Mouse (Mus musculus) heart, embryonic 15.5 days (tissue): ENCODE measurements around the gene Cdkl1. TPM values are rescaled to one million over a fixed set of nuclear protein-coding genes. Genes with fewer than 3 reads are reported as not detected.

Experiments
- ATAC-seq: fragments of 200-750 bp; cut with Nextera tagmentation; replicated peaks from 2 replicates; pipeline ENCODE4 v1.8.0; 2017; ENCODE audit warnings: low read depth, moderate TSS enrichment; ENCODE audit not compliant: insufficient number of reproducible peaks, insufficient read depth, low FRiP score
- H3K27ac ChIP-seq: fragments of 300-500 bp; sonication (generic); 2 replicates; pipeline ENCODE4 v1.5.1; 2015; ENCODE audit warnings: mild to moderate bottlenecking, inconsistent platforms
- H3K27me3 ChIP-seq: fragments of 300-500 bp; sonication (generic); 2 replicates; pipeline ENCODE4 v1.6.1; 2015; ENCODE audit warnings: inconsistent platforms
- H3K36me3 ChIP-seq: fragments of 300-500 bp; sonication (generic); 2 replicates; pipeline ENCODE4 v1.6.1; 2015; ENCODE audit warnings: mild to moderate bottlenecking, inconsistent platforms
- H3K4me1 ChIP-seq: fragments of 300-500 bp; sonication (generic); replicated peaks from 2 replicates; pipeline ENCODE4 v1.6.1; 2015; ENCODE audit warnings: inconsistent platforms
- H3K4me2 ChIP-seq: fragments of 300-500 bp; sonication (generic); 2 replicates; pipeline ENCODE4 v1.6.1; 2015; ENCODE audit warnings: inconsistent platforms, mild to moderate bottlenecking, moderate library complexity
- H3K4me3 ChIP-seq: fragments of 300-500 bp; sonication (generic); 2 replicates; pipeline ENCODE4 v1.5.1; 2015; ENCODE audit warnings: mild to moderate bottlenecking, inconsistent platforms
- H3K9ac ChIP-seq: fragments of 300-500 bp; sonication (generic); 2 replicates; pipeline ENCODE4 v1.6.1; 2015; ENCODE audit warnings: mild to moderate bottlenecking, inconsistent platforms
- H3K9me3 ChIP-seq: fragments of 300-500 bp; sonication (generic); replicated peaks from 2 replicates; pipeline ENCODE4 v1.6.1; 2016; ENCODE audit warnings: inconsistent platforms
- WGBS: fragments of 180-500 bp; shearing (Covaris S2); methylation state at CpG from one replicate; pipeline ENCODE4 v1.1.7; 2015; ENCODE audit warnings: mixed read lengths; 5-methylcytosine and 5-hydroxymethylcytosine counted together
- polyA plus RNA-seq: library from polyadenylated mRNA; unstranded; fragments of >200 nt; fragmentation: Nextera tagmentation; extraction: Ambion mirVana; gene quantifications from 2 replicates; pipeline ENCODE4 v1.2.1, GENCODE M21; 2015

The Cdkl1 gene
- polyA plus RNA-seq, result 4.6 and 7.1 TPM in 2 replicates

- Histone ChIP-seq H3K4me2 (peak within 1 kb of the TSS; percentile 83), H3K27ac (no peak within 1 kb of the TSS), H3K4me1 (peaks cover 14% of the 10 kb centered on the region), H3K27me3 (0 out of 2 replicates have a peak, but pooled peaks cover 3% of the 10 kb centered on the region), H3K4me3 (peak within 1 kb of the TSS; percentile 54), H3K9me3 (no peaks in the 10 kb centered on the region), H3K9ac (peak within 1 kb of the TSS; percentile 40), H3K36me3 (no peaks in the 10 kb centered on the region)
- WGBS, result 2% methylated on average over 45 of the region's 45 CpGs
- peak; percentile 87 for ATAC-seq
These were observed at the start of gene Cdkl1 for GRCm38 (mm10) chr12:69790530-69791505. TSS of gene Cdkl1 (minus strand) at chr12:69791267.

DNA sequence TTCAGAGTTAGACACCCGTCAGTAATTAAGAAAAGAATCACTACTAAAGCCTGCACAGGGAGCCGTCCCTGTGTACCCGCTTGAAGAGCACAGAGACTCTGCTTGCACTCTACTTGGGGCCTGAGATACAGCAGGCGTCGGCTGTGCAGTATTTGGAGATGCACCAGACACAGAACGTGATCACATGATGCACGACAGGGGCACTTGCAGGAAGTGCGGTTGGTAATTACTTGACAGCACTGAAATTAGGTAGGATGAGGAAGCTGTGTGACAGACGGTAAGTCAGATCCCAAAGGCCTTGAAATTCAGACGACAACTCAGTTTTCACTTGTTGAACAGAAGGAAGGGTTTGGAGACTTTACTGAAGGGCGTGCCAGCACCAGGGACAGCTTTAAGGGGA is 47.3 kb upstream of the Cdkl1 start:
- Histone ChIP-seq H3K27me3 (no peaks in the 10 kb centered on the region), H3K36me3 (peaks cover 44% of the 10 kb centered on the region), H3K4me2 (no peak overlapping the region), H3K4me1 (no peaks in the 10 kb centered on the region), H3K9ac (no peak overlapping the region), H3K9me3 (no peaks in the 10 kb centered on the region), H3K4me3 (no peak overlapping the region), H3K27ac (no peak overlapping the region)
- WGBS, result 69% methylated on average over 11 of the region's 11 CpGs
- ATAC-seq, result no peak

DNA sequence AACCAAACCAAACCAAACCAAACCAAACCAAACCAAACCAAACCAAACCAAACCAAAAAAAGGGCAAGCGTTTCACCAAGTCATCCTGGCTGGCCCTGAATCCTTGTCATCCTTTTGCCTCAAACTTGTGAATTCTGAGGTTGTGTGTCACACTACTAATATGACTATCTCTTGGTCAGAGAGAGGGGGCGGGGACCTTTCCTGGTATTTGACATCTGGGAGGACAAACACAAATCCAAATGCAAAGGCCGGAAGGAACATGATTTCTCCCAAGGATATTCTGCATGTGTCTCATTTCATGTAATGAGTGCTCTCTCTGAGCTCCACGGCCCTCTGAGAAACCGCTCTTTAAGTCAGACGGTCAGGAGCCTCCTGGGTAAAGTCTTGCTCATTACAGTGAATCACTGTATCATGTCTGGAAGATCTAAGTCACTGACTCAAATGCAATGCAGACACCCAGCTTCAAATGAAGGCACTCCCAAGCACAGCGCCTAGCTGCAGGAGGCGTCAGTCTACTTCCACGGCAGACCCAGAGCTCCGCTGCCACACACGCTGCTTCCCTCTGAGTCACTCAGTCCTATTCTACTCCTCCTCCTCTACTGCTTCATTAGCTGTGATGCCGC is 43.0 kb upstream of the Cdkl1 start:
- 81% methylated on average over 12 of the region's 12 CpGs for WGBS

DNA sequence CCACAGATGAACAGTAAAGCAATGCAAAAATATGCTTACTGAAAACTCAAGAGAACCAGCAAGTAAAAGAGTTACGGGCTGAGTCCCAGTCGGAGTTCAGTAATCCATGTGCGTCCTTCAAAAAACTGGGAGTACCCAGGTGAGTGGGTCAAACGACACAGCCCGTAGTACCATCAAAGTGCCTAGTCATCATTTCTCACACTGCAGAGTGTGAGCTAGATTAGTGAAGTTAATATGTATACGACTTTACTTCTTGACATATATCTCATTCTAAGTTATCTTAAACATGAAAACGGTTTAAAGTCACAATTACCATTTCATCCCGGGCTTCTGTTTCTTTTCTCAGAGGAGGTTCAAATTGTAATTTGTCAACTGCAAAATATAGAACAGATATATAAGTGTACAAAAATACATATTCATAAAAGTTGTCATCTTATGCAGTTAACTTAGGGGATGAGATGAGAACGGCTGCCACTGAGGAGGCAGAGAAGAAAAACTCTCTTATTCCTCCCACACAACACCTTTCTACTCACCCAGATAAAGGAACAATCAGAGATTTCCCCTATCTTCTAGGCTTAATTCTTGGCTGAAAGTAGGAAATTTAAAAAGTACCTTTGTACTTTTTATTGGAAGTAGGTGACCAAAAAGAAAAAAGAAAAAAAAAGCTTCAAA is 40.3 kb upstream of the Cdkl1 start:
- Histone ChIP-seq H3K4me2 (no peak overlapping the region), H3K4me3 (no peak overlapping the region), H3K27me3 (no peaks in the 10 kb centered on the region), H3K9me3 (no peaks in the 10 kb centered on the region), H3K27ac (no peak overlapping the region), H3K36me3 (peaks cover 40% of the 10 kb centered on the region), H3K9ac (no peak overlapping the region), H3K4me1 (no peaks in the 10 kb centered on the region)
- WGBS, result 94% methylated on average over 9 of the region's 9 CpGs
- no peak for ATAC-seq

More for the DNA sequence above, 43.0 kb upstream of the Cdkl1 start:
- Histone ChIP-seq H3K27me3 (no peaks in the 10 kb centered on the region), H3K4me2 (no peak overlapping the region), H3K9ac (no peak overlapping the region), H3K4me1 (no peaks in the 10 kb centered on the region), H3K36me3 (peaks cover 30% of the 10 kb centered on the region), H3K9me3 (no peaks in the 10 kb centered on the region), H3K27ac (no peak overlapping the region), H3K4me3 (no peak overlapping the region)
- no peak for ATAC-seq

- Histone ChIP-seq H3K4me1 (no peaks in the 10 kb centered on the region), H3K36me3 (peaks cover 43% of the 10 kb centered on the region), H3K4me3 (no peak overlapping the region), H3K27me3 (no peaks in the 10 kb centered on the region), H3K4me2 (no peak overlapping the region), H3K27ac (no peak overlapping the region), H3K9me3 (no peaks in the 10 kb centered on the region), H3K9ac (no peak overlapping the region)
- WGBS, result 35% methylated on average over 2 of the region's 2 CpGs
- no peak for ATAC-seq
These were observed 37.1 kb upstream of the Cdkl1 start for GRCm38 (mm10) chr12:69828214-69828613.

DNA sequence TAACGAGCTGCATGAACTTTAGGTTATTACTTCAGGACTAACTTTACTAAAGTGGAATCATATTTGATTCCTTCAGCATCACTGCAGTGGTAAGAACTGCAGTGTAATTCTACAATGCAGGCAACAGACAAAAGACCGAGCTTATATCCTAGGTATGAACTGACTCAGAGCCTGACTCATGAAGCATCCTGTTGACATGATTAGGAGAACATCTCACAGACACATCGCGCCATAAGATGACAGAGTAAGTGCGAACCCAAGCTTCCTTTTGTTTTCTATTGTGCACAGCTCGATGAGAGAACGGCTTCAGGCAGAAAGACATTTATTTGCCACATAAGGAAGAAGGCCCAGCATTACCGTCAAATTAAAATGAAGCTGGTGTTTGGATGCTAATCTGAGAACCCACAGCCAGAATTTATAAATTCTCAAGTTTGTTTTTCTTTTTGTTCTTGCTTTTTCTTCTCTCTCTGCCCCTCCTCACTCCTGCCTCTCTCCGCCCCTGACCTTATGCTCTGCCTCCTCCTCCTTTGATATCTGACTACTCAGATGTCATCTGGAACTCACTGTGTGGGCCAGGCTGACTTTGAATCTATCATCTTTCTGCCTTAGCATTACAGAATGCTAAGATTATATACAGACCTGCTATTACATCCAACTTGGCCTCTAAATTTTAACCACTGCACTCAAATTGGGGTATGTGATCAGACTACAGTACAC is 34.0 kb upstream of the Cdkl1 start:
- Histone ChIP-seq H3K36me3 (peaks cover 62% of the 10 kb centered on the region), H3K9ac (no peak overlapping the region), H3K9me3 (no peaks in the 10 kb centered on the region), H3K4me1 (no peaks in the 10 kb centered on the region), H3K4me3 (no peak overlapping the region), H3K4me2 (no peak overlapping the region), H3K27ac (no peak overlapping the region), H3K27me3 (no peaks in the 10 kb centered on the region)
- no peak for ATAC-seq
- 77% methylated on average over 9 of the region's 9 CpGs for WGBS

GRCm38 (mm10) chr12:69814272-69814671 is 23.2 kb upstream of the Cdkl1 start:
- WGBS, result 34% methylated on average over 6 of the region's 6 CpGs
- ATAC-seq, result 0 out of 2 replicates have a peak, but pooled peaks have one; percentile 31
- H3K27ac ChIP-seq, result peak overlapping the region; percentile 35; the same call in 1 of the 2 replicates
- H3K4me2 ChIP-seq, result no peak overlapping the region
- H3K27me3 ChIP-seq, result no peaks in the 10 kb centered on the region
- H3K4me3 ChIP-seq, result no peak overlapping the region
- no peaks in the 10 kb centered on the region for H3K9me3 ChIP-seq
- peaks cover 23% of the 10 kb centered on the region for H3K4me1 ChIP-seq
- H3K9ac ChIP-seq, result no peak overlapping the region
- peaks cover 38% of the 10 kb centered on the region for H3K36me3 ChIP-seq

- H3K4me3 ChIP-seq, result no peak overlapping the region
- H3K9me3 ChIP-seq, result no peaks in the 10 kb centered on the region
- H3K4me1 ChIP-seq, result peaks cover 23% of the 10 kb centered on the region
- H3K4me2 ChIP-seq, result no peak overlapping the region
- H3K9ac ChIP-seq, result no peak overlapping the region
- 64% methylated on average over 2 of the region's 2 CpGs for WGBS
- no peak for ATAC-seq
- H3K27ac ChIP-seq, result peak overlapping the region; percentile 35; the same call in 1 of the 2 replicates
- H3K27me3 ChIP-seq, result no peaks in the 10 kb centered on the region
- peaks cover 38% of the 10 kb centered on the region for H3K36me3 ChIP-seq
These were observed 22.5 kb upstream of the Cdkl1 start for GRCm38 (mm10) chr12:69813596-69813995.

- Histone ChIP-seq H3K4me1 (peaks cover 27% of the 10 kb centered on the region), H3K27me3 (no peaks in the 10 kb centered on the region), H3K9me3 (no peaks in the 10 kb centered on the region), H3K4me2 (no peak overlapping the region), H3K4me3 (no peak overlapping the region), H3K27ac (0 out of 2 replicates have a peak overlapping the region, but pooled peaks have one; percentile 20), H3K36me3 (peaks cover 36% of the 10 kb centered on the region), H3K9ac (no peak overlapping the region)
- WGBS, result 70% methylated on average over 3 of the region's 3 CpGs
- ATAC-seq, result no peak
These were observed 21.9 kb upstream of the Cdkl1 start for GRCm38 (mm10) chr12:69812986-69813385.

DNA sequence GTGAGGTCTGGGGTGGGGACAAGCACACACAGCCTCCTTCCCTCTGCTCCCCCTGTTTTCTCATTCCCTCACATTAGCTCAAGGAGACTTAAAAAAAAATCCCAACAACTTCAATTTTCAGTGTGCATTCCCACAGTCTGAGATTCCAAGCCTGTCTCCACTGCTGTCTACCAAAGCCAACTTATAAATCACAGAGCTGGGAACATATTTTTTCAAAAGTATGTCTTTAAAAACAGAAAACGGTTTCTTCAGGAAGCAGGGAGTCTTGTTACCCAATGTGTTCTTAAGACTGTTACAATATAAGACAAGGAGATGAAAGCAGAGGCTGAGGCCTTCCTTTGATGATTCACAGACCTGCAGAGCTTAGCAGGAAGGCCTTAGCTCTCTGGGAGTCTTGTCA is 20.9 kb upstream of the Cdkl1 start:
- WGBS, result 35% methylated on average over 1 of the region's 1 CpGs
- peaks cover 25% of the 10 kb centered on the region for H3K4me1 ChIP-seq
- 0 out of 2 replicates have a peak overlapping the region, but pooled peaks have one; percentile 20 for H3K27ac ChIP-seq
- no peak overlapping the region for H3K4me2 ChIP-seq
- no peak for ATAC-seq
- H3K4me3 ChIP-seq, result no peak overlapping the region
- H3K9me3 ChIP-seq, result no peaks in the 10 kb centered on the region
- H3K9ac ChIP-seq, result no peak overlapping the region
- peaks cover 33% of the 10 kb centered on the region for H3K36me3 ChIP-seq
- no peaks in the 10 kb centered on the region for H3K27me3 ChIP-seq
